Mouse (Mus musculus) spleen, postnatal 0 days (tissue): ENCODE data around the gene Hsd17b6. TPM values are rescaled to one million over a fixed set of nuclear protein-coding genes. Genes with fewer than 3 reads are reported as not detected.

ENCODE experiments used
- polyA plus RNA-seq: library from polyadenylated mRNA; unstranded; fragments of >200 nt; fragmentation: Nextera tagmentation; extraction: Ambion mirVana; gene quantifications from 2 replicates; pipeline ENCODE4 v1.2.1, GENCODE M21; 2015

Hsd17b6 gene
- not detected in 2 replicates for polyA plus RNA-seq

DNA sequence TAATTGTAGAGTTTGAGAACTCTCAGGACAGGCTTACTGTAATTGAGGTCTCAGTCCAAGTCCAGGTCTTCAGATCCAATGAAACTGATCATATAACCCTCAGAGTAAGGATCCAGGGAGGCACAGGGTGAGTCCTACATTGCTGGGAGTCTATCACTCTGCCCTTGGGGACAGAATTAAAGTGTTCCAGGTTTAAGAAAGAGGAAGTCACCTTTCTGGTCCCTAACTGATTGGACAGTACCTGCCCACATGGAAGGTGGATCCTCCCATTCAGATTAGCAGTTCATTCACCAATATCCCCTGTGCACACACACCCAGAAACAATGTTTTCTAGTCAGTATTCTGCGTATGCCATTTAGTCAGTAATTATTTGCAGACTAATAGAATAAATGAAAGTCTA is at the start of gene Hsd17b6:
Gene Hsd17b6, minus strand, starts transcription at position 166 of the 400 bp plus-strand sequence.

DNA sequence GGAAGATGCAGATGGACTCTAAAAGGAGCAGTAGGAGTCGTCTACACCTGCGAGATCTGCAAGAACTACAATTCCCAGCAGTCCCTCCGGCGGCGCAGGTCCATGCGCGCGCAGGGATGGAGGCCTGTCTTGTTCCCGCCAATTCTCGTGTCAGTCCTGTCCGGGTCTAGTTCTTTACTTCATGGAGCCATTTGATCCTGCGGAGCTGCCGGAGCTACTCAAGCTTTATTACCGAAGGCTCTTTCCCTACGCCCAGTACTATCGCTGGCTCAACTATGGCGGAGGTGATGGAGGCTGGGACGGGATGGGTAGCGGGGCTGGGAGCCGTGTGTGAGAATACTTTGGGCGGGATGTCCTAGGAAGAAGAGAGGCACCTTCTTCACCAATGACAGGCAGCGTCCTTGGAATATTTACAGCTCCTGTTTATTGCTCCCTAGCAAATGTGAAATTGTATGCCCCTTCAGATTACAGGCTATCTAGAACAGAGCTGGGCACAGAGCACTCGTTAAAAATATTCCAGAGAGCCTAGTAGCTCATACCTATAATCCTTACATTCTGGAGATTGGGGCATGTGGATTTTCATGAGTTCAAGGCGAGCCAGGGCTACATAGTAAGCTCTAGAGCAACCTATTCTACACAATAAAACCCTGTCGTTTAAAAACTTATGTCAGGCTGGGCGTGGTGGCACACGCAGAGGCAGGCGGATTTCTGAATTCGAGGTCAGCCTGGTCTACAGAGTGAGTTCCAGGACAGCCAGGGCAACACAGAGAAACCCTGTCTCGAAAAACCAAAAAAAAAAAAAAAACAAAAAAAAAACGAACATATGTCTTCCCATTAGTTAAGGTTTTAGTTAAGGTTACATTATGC is 7.9 kb upstream of the Hsd17b6 start, which contains the start of gene Prim1:
Gene Prim1, plus strand, starts transcription at position 101 of the 867 bp plus-strand sequence.

Other genes with a start within 250 kb of the Hsd17b6 start
- gene Rdh1, start 247.9 kb downstream of the Hsd17b6 start, polyA plus RNA-seq = 0.47 and 0.51 TPM in 2 replicates
- gene Rdh16f1, start 247.8 kb downstream of the Hsd17b6 start, polyA plus RNA-seq = 0.58 and 0.76 TPM in 2 replicates
- not detected in 2 replicates for gene Rdh9, start 231.2 kb downstream of the Hsd17b6 start, polyA plus RNA-seq
- gene Rdh16, start 206.5 kb downstream of the Hsd17b6 start, polyA plus RNA-seq = not detected in 2 replicates
- gene Rdh19, start 157.7 kb downstream of the Hsd17b6 start, polyA plus RNA-seq = not detected in 2 replicates
- gene Rdh16f2, start 141.1 kb downstream of the Hsd17b6 start, polyA plus RNA-seq = not detected in 2 replicates
- gene Rdh7, start 118.8 kb downstream of the Hsd17b6 start, polyA plus RNA-seq = 0.10 TPM in 2 replicates
- gene Sdr9c7, start 109.1 kb downstream of the Hsd17b6 start, polyA plus RNA-seq = not detected in 2 replicates
- gene Prim1, start 7.6 kb upstream of the Hsd17b6 start, polyA plus RNA-seq = 74.6 and 83.5 TPM in 2 replicates
- 537 and 542 TPM in 2 replicates for gene Naca, start 28.0 kb upstream of the Hsd17b6 start, polyA plus RNA-seq
- gene Ptges3, start 51.3 kb upstream of the Hsd17b6 start, polyA plus RNA-seq = 268 and 285 TPM in 2 replicates
- 1,326 and 1,411 TPM in 2 replicates for gene Atp5b, start 75.7 kb upstream of the Hsd17b6 start, polyA plus RNA-seq
- gene Baz2a, start 84.0 kb upstream of the Hsd17b6 start, polyA plus RNA-seq = 8.9 and 9.9 TPM in 2 replicates
- gene Rbms2, start 172.7 kb upstream of the Hsd17b6 start, polyA plus RNA-seq = 7.7 and 11.5 TPM in 2 replicates
- 0.90 and 1.2 TPM in 2 replicates for gene Gls2, start 186.8 kb upstream of the Hsd17b6 start, polyA plus RNA-seq
- 14.5 and 15.6 TPM in 2 replicates for gene Spryd4, start 204.2 kb upstream of the Hsd17b6 start, polyA plus RNA-seq
- not detected in 2 replicates for gene Mip, start 218.2 kb upstream of the Hsd17b6 start, polyA plus RNA-seq
- gene Timeless, start 224.5 kb upstream of the Hsd17b6 start, polyA plus RNA-seq = 41.5 and 42.0 TPM in 2 replicates
- 0.27 and 0.45 TPM in 2 replicates for gene Apon, start 246.5 kb upstream of the Hsd17b6 start, polyA plus RNA-seq